Mouse (Mus musculus) erythroid progenitor cell, adult 5-6 weeks (primary cell): Measurements from ENCODE around the gene Nbeal1. TPM values are rescaled to one million over a fixed set of nuclear protein-coding genes. Genes with fewer than 3 reads are reported as not detected.
A peak's percentile ranks its signal among the peaks of the same experiment; 100 is the strongest.
"Not testable (repeated sequence)": the region's sequence is repeated elsewhere in the genome, so short reads cannot be mapped to it uniquely, and the experiment has no call there.

Experiments used
- ATAC-seq: replicated peaks from 2 replicates; pipeline ENCODE4 v1.8.0; 2016; ENCODE audit warnings: moderate number of reproducible peaks, mild to moderate bottlenecking, moderate TSS enrichment, inconsistent platforms; ENCODE audit not compliant: poor library complexity, low FRiP score, severe bottlenecking
- total RNA-seq, 2 experiments: library from RNA; stranded (forward) in 1 of 2; stranded (reverse) in 1 of 2; fragments of 150-400 nt in 1 of 2; fragments of 186-747, 209-891 nt in 1 of 2; gene quantifications; 2 replicates each; pipeline versions ENCODE4 v1.2.3 to v1.2.4; 2015 to 2017; ENCODE audit warnings: low replicate concordance in 2 of 2

Nbeal1 gene
- total RNA-seq (2015; ENCODE audit: low replicate concordance): 4.6 and 5.4 TPM in 2 replicates
- total RNA-seq (2017; ENCODE audit: low replicate concordance): 2.4 and 5.8 TPM in 2 replicates

GRCm38 (mm10) chr1:60179932-60180783 is at the start of gene Nbeal1:
Nbeal1 (plus strand) TSS chr1:60180599.
- peak; percentile 97 for ATAC-seq

GRCm38 (mm10) chr1:60137346-60137745 is 43.1 kb upstream of the Nbeal1 start:
- no peak for ATAC-seq

- ATAC-seq: no peak
These were observed 27.7 kb upstream of the Nbeal1 start for GRCm38 (mm10) chr1:60152700-60153099.

DNA sequence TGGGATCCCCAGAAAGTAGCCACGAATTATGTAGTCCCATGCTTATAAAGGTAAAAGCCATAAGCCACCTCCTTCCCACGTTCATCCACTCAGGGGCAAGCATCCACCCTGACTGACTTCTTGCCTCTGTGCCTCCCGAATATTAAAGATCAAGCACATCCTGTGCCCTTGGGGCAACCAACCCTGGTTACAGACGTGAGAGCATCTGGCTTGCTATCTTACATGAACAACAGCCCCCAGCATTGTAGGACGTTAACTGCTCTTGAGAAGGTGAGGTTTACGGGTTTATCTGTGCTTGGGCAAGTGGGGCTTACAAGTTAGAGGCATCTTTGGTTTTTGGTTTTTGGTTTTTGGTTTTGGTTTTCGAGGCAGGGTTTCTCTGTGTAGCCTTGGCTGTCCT is 23.7 kb upstream of the Nbeal1 start:
- no peak for ATAC-seq

- ATAC-seq: no peak
These were observed 22.0 kb upstream of the Nbeal1 start for GRCm38 (mm10) chr1:60158411-60158810.

DNA sequence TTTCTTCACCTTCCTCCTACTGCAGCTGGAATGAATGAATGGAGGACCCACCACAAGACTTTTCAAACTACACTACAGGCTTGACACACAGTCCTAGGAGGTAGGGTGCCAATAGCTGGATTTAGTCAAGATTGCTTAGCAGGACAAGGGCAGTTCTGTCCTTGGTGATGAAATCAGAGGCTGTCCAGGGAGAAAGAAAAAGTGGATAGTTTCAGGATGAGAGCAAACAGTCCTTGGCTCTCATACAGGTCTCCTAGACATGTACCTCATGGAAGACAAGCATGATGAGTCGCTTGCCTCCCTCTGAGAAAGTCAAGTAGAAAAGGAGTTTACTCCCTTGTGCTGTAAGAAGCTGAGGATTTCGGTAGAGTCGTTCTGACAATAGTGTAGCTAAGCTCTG is 16.7 kb upstream of the Nbeal1 start:
- ATAC-seq: no peak

- no peak for ATAC-seq
These were observed 10.8 kb upstream of the Nbeal1 start for GRCm38 (mm10) chr1:60169626-60170025.

DNA sequence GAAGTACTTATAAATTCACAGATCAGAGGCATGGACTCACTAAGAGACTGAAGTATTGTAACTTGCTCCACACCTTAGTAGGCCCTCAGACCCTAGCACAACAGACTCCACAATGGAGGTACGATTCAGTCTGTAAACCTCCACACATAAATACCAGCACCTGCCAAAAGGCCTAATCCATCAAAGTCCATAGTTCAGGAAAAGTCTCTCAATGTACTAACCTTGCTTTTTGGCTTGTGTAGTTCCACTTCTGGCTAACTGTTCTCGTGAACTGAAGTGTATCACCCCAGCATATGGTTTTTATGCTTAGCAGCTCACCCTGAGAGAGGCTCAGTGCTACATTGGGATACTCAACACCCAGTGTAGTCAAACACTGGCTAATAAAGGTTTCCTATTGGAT is 10.1 kb upstream of the Nbeal1 start:
- no peak for ATAC-seq

- no peak for ATAC-seq
These were observed 7.3 kb upstream of the Nbeal1 start for GRCm38 (mm10) chr1:60173119-60173518.

DNA sequence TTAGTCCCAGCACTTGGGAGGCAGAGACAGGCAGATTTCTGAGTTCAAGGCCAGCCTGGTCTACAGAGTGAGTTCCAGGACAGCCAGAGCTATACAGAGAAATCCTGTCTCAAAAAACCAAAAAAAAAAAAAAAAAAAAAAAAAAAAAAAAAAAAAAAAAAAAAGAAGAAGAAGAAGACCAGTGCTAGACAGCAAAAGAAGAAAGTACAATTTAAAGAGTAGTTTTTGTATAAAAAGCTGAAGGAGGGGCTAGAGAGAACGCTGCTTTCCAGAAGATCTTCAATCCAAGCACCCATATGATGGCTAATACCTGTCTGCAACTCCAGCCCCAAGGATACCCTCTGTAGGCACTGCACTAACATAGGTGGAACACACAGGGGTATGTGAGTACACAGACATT is 2.6 kb upstream of the Nbeal1 start:
- not testable (repeated sequence) for ATAC-seq

- ATAC-seq: no peak
These were observed 1.0 kb upstream of the Nbeal1 start for GRCm38 (mm10) chr1:60179376-60179775.

DNA sequence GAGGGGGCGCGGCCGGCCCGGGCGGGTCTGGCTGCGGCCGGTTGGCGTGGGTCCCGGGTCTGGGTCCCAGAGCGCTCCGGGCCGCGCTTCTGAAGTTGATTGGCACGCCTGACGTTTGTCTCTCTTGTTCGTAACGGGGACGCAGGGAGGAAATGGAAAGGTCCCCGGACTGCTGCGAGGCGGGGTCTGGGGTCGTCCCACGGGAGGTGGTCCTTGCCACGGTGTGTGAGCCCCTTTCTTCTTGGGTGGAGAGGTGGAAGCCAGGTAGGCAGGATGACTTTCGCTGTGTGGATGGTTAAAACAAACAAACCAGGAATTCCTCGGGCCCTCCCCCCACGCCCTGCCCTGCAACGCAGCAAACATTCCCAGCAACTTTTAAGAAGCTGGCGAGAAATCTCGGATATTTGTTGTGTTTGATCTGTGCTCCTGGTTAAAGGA is 404 bp downstream of the Nbeal1 start:
- 0 out of 2 replicates have a peak, but pooled peaks have one; percentile 2 for ATAC-seq

- ATAC-seq: no peak
These were observed 8.1 kb downstream of the Nbeal1 start for GRCm38 (mm10) chr1:60188454-60188853.

- ATAC-seq: no peak
These were observed 16.4 kb downstream of the Nbeal1 start for GRCm38 (mm10) chr1:60196813-60197212.

DNA sequence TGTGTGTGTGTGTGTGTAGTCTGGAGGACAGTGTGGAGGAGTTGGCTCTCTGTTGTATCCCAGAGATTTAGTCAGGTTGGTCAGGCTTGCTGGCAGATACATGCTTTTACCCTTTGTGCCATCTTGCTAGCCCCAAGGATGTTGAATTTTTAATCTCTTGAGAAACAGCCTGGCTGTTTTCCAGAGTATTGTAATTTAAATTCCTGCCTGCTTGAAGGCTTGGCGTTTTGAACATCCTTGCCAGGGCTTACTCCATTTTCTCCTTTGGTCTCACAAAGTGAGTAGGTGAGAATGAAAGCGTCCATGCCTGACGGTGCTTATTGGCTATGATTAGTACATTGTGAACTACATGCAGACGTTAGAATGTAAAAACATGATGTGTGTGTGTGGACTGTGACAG is 18.6 kb downstream of the Nbeal1 start:
- no peak for ATAC-seq

DNA sequence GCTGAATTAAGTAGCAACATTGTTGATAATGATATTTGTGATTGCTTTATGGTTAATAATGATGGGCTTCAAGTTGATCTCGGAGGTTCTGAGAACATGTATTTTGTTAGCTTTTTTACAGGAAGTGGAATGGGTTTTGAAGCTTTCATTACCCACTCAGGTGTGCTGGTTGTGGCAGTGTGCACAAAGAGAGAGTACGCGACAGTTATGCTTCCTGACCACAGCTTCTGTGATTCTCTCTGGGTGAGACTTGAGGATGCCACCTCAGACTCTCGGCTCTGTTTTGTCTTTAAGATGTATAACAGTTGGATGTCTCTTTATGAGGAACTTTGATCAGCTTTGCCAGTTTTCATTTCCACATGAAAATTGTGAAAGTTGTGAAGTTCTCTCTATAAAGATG is 55.9 kb downstream of the Nbeal1 start:
- ATAC-seq: no peak

DNA sequence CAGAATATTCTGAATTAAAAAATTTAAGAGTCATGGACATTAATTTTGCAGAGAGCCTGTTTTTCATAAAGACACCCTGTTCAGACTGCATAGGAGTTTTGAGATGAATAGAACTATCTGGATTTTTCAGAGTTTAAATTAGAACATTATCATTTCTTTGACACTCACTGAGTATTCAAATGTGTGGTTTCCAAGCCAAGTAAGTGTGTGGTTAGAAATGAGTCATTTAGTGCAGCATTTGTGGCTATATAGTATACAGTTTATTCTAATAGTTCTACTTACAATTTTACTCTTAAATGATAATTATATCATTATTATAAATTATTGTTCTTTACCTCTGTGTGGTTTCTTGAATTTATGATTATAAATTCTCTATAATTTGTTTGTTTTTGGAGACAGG is 60.0 kb downstream of the Nbeal1 start:
- no peak for ATAC-seq

DNA sequence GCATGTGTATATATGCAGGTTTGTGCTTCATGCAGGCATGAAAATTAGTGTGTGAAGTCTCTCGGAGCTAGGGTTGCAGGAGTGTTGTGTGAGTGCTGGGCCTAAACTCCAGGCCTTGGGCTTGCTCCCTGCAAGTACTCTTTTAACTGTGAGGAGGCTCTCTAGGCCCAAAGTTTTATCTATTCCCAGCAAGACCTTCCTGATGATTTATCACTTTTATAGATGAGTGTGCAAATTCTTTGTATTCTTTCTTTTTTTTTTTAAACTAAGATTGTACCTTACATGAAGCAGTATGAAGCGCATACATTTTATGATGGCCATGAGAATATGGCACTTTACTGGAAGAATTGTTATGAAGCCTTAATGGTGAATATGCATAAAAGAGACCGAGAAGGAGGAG is 87.7 kb downstream of the Nbeal1 start:
- ATAC-seq: no peak

- no peak for ATAC-seq
These were observed 88.9 kb downstream of the Nbeal1 start for GRCm38 (mm10) chr1:60269314-60269713.

DNA sequence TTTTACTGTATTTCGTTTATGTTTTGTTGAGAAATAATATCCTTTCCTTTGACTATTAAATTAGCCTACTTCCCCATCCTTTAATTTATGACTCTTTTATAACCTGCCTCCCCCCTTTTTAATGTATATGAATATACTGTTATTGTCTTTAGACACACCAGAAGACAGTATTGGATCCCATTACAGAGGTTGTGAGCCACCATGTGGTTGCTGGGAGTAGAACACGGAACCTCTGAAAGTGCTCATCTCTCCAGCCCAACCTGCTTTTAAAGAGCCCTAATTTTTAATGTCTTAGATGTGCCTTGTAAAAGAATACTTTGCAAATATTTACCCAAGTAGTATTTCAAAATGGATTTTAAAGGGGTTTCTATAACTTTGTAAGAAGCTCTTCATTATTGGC is 92.1 kb downstream of the Nbeal1 start:
- no peak for ATAC-seq

DNA sequence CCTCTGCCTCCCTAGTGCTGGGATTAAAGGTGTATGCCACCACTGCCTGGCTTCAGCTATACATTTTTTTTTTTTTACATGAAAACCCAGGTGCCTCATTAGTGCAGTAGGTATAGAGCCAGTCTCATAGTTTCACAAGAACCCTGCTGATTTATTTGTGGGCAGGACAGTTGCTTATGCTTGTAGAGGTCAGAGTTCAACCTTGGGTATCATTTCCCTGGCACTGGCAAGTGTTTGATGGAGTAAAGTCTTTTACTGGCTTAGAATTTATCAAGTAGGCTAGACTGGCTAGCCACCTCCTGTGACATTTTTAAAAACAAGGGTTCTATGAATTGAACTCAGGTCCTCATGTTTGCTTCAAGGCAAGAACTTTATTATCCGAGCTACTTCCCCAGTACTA is 113.5 kb downstream of the Nbeal1 start:
- no peak for ATAC-seq
